Mouse (Mus musculus): Measurements from ENCODE around the gene Flnb.

GRCm38 (mm10) chr14:7850913-7851312 is 33.2 kb downstream of the Flnb start:
- TF ChIP-seq CTCF (IDR thresholded peaks at IDR 0.05) (no peak), EP300 (IDR thresholded peaks at IDR 0.05) (no peak)

Data from lung, postnatal 0 days (tissue).